Mouse (Mus musculus): ENCODE results near the gene Lsmem1. TPM values are rescaled to one million over a fixed set of nuclear protein-coding genes. Genes with fewer than 3 reads are reported as not detected.

The Lsmem1 gene
- not detected for polyA plus RNA-seq (2014; fragmentation: Illumina TruSeq; extraction: RNeasy Lipid Tissue Mini Kit (QIAGEN cat#74804); ENCODE audit: low read depth, low replicate concordance)

DNA sequence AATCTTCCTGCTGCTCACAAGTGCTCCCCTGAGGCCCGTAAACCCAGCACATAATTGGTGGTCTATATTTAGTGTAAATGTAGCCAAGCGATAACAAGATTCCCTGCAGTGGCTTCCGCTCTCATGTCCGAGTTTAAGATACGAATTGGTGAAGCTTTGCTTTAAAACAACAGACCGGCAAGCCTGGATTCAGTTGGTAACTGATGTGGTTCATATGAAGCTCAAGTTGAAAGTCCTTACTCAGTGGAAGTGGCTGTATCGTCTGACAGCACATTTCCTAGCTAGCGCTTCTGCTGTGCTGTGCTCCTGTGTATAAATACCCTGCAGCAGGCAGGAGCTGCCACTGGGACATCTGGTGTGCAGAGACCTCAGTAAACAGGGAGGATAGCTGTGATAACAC, at the start of gene Lsmem1:
Lsmem1 (minus strand) TSS at position 189 of the 400 bp plus-strand sequence.

DNA sequence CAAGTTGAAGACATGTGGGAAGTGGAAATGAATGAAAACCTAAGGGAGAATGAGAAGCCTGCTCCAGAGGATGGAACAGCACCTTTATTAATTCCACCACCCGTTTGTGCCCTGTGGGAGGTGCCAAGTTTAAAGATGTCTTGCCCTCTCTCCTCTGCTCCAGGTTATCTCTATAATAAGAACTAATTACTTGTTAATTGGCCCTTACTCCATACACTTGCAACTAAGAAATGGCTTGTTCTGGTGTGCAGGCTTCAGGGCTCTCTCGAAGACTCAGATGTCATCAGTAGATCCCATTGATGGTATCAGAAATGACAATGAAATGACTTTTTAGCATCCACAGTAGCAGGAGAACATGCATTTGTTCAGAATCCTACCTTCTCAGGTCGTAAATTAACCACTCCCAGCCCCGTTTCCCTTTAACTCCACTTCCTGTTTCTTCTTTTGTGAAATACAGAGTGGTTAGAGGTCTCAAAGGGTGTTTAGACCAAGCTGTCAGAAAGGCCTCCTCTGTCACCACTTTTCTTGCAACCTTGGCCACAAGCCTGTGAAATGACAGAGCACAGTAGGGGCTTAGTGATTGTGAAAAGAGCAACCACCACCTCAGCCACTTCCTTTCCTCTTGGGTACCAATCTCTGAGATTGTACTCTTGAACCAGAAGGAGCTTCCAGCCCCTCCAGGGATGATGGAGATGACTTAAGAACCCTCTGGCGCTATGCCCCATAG, 49.3 kb upstream of the Lsmem1 start, which contains the start of gene Ifrd1:
Ifrd1 (minus strand) TSS at position 51 of the 727 bp plus-strand sequence.

GRCm38 (mm10) chr12:40133573-40134271, 65.6 kb downstream of the Lsmem1 start, which contains the start of gene Scin:
Scin (minus strand) TSS chr12:40134228.

Other genes with a start within 250 kb of the Lsmem1 start
- 105 TPM for gene Arl4a, start 161.5 kb downstream of the Lsmem1 start, polyA plus RNA-seq (2014; fragmentation: Illumina TruSeq; extraction: RNeasy Lipid Tissue Mini Kit (QIAGEN cat#74804); ENCODE audit: low read depth, low replicate concordance)
- 3.0 TPM for gene Scin, start 65.3 kb downstream of the Lsmem1 start, polyA plus RNA-seq (2014; fragmentation: Illumina TruSeq; extraction: RNeasy Lipid Tissue Mini Kit (QIAGEN cat#74804); ENCODE audit: low read depth, low replicate concordance)
- 79.5 TPM for gene Ifrd1, start 49.0 kb upstream of the Lsmem1 start, polyA plus RNA-seq (2014; fragmentation: Illumina TruSeq; extraction: RNeasy Lipid Tissue Mini Kit (QIAGEN cat#74804); ENCODE audit: low read depth, low replicate concordance)
- 18.9 TPM for gene Zfp277, start 246.4 kb upstream of the Lsmem1 start, polyA plus RNA-seq (2014; fragmentation: Illumina TruSeq; extraction: RNeasy Lipid Tissue Mini Kit (QIAGEN cat#74804); ENCODE audit: low read depth, low replicate concordance)
- gene Dock4, start 246.5 kb upstream of the Lsmem1 start, polyA plus RNA-seq (2014; fragmentation: Illumina TruSeq; extraction: RNeasy Lipid Tissue Mini Kit (QIAGEN cat#74804); ENCODE audit: low read depth, low replicate concordance), result 5.6 TPM